Mouse (Mus musculus): ENCODE data around the gene A030005K14Rik.

The A030005K14Rik gene

GRCm38 (mm10) chr1:83036892-83037667 lies 22.1 kb downstream of the A030005K14Rik start:
- no peak for DNase-seq (ENCODE audit: low spot score in 2 of 2)

GRCm38 (mm10) chr1:83034509-83034908 lies 24.7 kb downstream of the A030005K14Rik start:
- DNase-seq (ENCODE audit: low spot score in 2 of 2) = no peak

GRCm38 (mm10) chr1:83032508-83032907 lies 26.7 kb downstream of the A030005K14Rik start:
- no peak for DNase-seq (ENCODE audit: low spot score in 2 of 2)

GRCm38 (mm10) chr1:83031950-83032349 lies 27.2 kb downstream of the A030005K14Rik start:
- no peak for DNase-seq (ENCODE audit: low spot score in 2 of 2)

GRCm38 (mm10) chr1:83016556-83016955 lies 42.6 kb downstream of the A030005K14Rik start:
- no peak for DNase-seq (ENCODE audit: low spot score in 2 of 2)

GRCm38 (mm10) chr1:83015329-83015879 lies 43.8 kb downstream of the A030005K14Rik start:
- no peak for DNase-seq (ENCODE audit: low spot score in 2 of 2)

GRCm38 (mm10) chr1:83014477-83014876 lies 44.7 kb downstream of the A030005K14Rik start:
- no peak for DNase-seq (ENCODE audit: low spot score in 2 of 2)
